Mouse (Mus musculus) small intestine, adult 2 months (tissue): ENCODE data around the gene Tkt.

Experiments
- CTCF ChIP-seq: fragments of 200-500 bp; IDR thresholded peaks from 2 replicates; pipeline ENCODE4 v1.5.1; 2012; ENCODE audit warnings: low read depth, mild to moderate bottlenecking, control low read depth, inconsistent platforms, low read length, moderate library complexity, mixed read lengths; ENCODE audit not compliant: insufficient replicate concordance, insufficient read length; ENCODE audit errors: extremely low read depth
- POLR2A ChIP-seq: fragments of 200-500 bp; IDR thresholded peaks from 2 replicates; pipeline ENCODE4 v1.6.1; 2012; ENCODE audit warnings: low read depth, mild to moderate bottlenecking, control low read depth, inconsistent platforms, low read length, moderate library complexity

- no peak for TF ChIP-seq CTCF
- TF ChIP-seq POLR2A: no peak
Observed at GRCm38 (mm10) chr14:30550232-30551070, 2.3 kb downstream of the Tkt start.
